Mouse (Mus musculus) heart, adult 2 months (tissue): ENCODE results near the gene Acad11.

Source experiments
- CTCF ChIP-seq: fragments of 200-600 bp; IDR thresholded peaks from 2 replicates; pipeline ENCODE4 v1.8.1; 2022; ENCODE audit warnings: antibody characterized with exemption, mild to moderate bottlenecking, moderate library complexity
- EP300 ChIP-seq: fragments of 200-500 bp; IDR thresholded peaks from 2 replicates; pipeline ENCODE4 v1.6.1; 2011; ENCODE audit warnings: low read depth, low read length, control low read depth; ENCODE audit not compliant: insufficient read depth
- POLR2A ChIP-seq: fragments of 200-500 bp; IDR thresholded peaks from 2 replicates; pipeline ENCODE4 v1.6.1; 2011; ENCODE audit warnings: mild to moderate bottlenecking, low read depth, low read length, control low read depth; ENCODE audit not compliant: insufficient read depth

DNA sequence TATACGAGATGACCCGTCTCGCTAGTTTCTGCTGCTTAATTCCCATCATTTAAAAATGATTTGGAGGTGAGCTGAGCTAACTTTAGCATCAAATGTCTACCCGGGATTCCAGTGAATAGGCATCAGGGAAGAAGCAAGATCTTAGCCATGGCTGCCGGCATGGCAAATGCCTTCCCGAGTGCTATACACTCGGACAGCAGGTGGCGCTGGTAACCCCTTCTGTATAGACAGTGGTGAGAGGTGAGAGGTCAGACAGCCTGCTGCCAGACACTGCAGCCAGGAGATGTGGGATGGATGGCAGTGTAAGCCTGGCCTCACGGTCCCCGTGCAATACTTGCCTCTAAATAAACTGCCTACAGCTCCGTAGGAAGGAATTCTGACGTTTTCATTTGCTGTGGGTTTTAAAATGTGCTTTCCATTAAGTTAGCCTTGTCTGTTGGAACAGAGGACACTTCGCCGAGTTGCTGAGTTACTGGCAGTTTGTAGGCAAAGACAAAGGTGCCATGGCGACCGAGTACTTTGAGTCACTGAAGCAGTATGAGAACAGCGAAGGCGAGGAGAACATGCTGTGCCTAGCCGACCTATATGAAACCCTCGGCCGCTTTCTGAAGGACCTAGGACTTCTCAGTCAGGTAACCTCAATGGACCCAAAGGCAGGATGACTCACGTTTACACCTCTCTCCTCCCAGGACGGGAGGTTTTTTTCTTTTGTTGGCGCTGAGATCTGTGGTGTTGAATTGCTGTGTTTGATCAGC is 27.7 kb upstream of the Acad11 start:
- TF ChIP-seq POLR2A (no peak), CTCF (peak; percentile 92), EP300 (no peak)
